Mouse (Mus musculus): Measurements from ENCODE around the gene Ogg1. TPM values are rescaled to one million over a fixed set of nuclear protein-coding genes. Genes with fewer than 3 reads are reported as not detected.
"Not testable (repeated sequence)": the region's sequence is repeated elsewhere in the genome, so short reads cannot be mapped to it uniquely, and the experiment has no call there.

The Ogg1 gene
- polyA plus RNA-seq, 1 experiment from 2014 or later: 11.2 TPM

DNA sequence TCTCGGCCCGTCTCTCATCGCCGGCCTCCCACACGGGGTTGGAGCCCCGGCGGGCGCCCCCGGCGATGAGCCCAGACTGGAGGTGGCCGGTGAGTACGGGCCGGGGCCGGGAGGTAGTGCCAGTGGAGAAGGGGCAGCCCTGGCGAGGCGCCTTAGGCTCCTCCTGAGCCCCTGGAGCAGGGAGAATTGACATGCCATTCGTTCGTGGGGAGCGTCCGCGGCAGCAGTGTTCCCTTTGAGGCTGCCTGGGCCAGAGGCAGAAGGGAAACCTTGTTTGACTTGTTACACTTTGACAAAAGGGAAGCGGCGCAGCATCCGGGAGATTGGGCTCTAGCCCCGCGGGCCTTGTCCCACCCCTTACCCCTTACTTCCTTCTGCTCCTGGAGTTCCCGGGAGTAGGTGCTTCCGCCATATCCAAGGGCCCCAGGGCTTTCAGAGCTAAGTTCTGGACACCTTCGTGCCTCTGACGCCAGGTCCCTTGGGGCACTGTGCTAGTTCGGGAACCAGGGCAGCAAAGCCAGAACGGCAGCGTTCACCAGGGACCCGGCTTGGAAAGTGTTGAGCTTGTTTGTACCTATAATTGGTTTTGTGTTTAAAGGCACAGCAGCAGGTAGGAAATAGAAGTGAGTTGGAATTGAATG lies 19.2 kb upstream of the Ogg1 start:
- H3K4me2 ChIP-seq (ENCODE audit: low read depth, low read length): peak overlapping the region; percentile 88
- peak overlapping the region; percentile 95 for H3K27ac ChIP-seq (replicated peaks; ENCODE audit: low read depth, low read length)
- WGBS: 0% methylated on average over 18 of the region's 34 CpGs
- H3K4me3 ChIP-seq (ENCODE audit: low read depth, low read length): peak overlapping the region; percentile 86
- peaks cover 25% of the 10 kb centered on the region for H3K36me3 ChIP-seq (ENCODE audit: control insufficient read depth, insufficient read depth, low read length)
- H3K27me3 ChIP-seq (replicated peaks; ENCODE audit: control insufficient read depth, insufficient read depth, low read length): no peaks in the 10 kb centered on the region
- no peaks in the 10 kb centered on the region for H3K9me3 ChIP-seq (ENCODE audit: control insufficient read depth, low read length)
- DNase-seq (ENCODE audit: low spot score) (peak; percentile 54), ATAC-seq (ENCODE audit: low read depth) (no peak)
- H3K4me1 ChIP-seq (ENCODE audit: control insufficient read depth, insufficient read depth, low read length): peaks cover 6% of the 10 kb centered on the region; the same call in 1 of the 2 replicates
- H3K9ac ChIP-seq (ENCODE audit: low read depth, low read length): peak overlapping the region; percentile 93

GRCm38 (mm10) chr6:113308141-113308540 lies 18.6 kb upstream of the Ogg1 start:
- DNase-seq (ENCODE audit: low spot score): peak; percentile 53
- no peak for ATAC-seq (ENCODE audit: low read depth)
- Histone ChIP-seq H3K36me3 (ENCODE audit: control insufficient read depth, insufficient read depth, low read length) (peaks cover 30% of the 10 kb centered on the region), H3K4me1 (ENCODE audit: control insufficient read depth, insufficient read depth, low read length) (peaks cover 6% of the 10 kb centered on the region; the same call in 1 of the 2 replicates), H3K4me3 (ENCODE audit: low read depth, low read length) (peak overlapping the region; percentile 86), H3K9ac (ENCODE audit: low read depth, low read length) (peak overlapping the region; percentile 93), H3K4me2 (ENCODE audit: low read depth, low read length) (peak overlapping the region; percentile 88), H3K27ac (replicated peaks; ENCODE audit: low read depth, low read length) (peak overlapping the region; percentile 95; the same call in 1 of the 2 replicates), H3K9me3 (ENCODE audit: control insufficient read depth, low read length) (no peaks in the 10 kb centered on the region), H3K27me3 (replicated peaks; ENCODE audit: control insufficient read depth, insufficient read depth, low read length) (no peaks in the 10 kb centered on the region)
- 26% methylated on average over 5 of the region's 5 CpGs for WGBS

- Histone ChIP-seq H3K9ac (ENCODE audit: low read depth, low read length) (no peak overlapping the region), H3K4me3 (ENCODE audit: low read depth, low read length) (no peak overlapping the region), H3K9me3 (ENCODE audit: control insufficient read depth, low read length) (no peaks in the 10 kb centered on the region), H3K27me3 (replicated peaks; ENCODE audit: control insufficient read depth, insufficient read depth, low read length) (no peaks in the 10 kb centered on the region), H3K4me2 (ENCODE audit: low read depth, low read length) (no peak overlapping the region), H3K27ac (replicated peaks; ENCODE audit: low read depth, low read length) (no peak overlapping the region), H3K4me1 (ENCODE audit: control insufficient read depth, insufficient read depth, low read length) (no peaks in the 10 kb centered on the region), H3K36me3 (ENCODE audit: control insufficient read depth, insufficient read depth, low read length) (peaks cover 93% of the 10 kb centered on the region)
- WGBS: 91% methylated on average over 3 of the region's 3 CpGs
- DNase-seq (ENCODE audit: low spot score) (no peak), ATAC-seq (ENCODE audit: low read depth) (no peak)
Observed at GRCm38 (mm10) chr6:113315972-113316371, 10.8 kb upstream of the Ogg1 start.

DNA sequence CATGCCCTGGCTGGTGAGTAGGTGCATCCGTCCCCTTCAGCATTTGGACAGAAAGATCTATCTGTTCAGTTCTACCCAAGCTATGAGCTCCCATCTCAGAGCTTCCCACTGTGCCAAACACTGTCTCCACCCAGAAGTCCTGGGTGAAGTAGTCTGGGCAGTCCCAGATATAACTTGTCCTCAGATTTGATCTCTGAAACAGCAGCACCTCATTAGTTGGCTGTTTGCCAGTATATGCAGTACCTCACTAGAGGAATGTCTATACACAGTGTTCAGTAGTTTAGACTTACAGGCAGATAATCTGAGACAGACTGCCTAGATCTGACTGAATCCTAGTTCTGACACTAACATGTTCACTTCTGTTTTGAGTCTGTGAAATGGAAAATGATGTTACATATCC lies 2.6 kb downstream of the Ogg1 start:
- Histone ChIP-seq H3K4me3 (ENCODE audit: low read depth, low read length) (no peak overlapping the region), H3K27ac (replicated peaks; ENCODE audit: low read depth, low read length) (no peak overlapping the region), H3K27me3 (replicated peaks; ENCODE audit: control insufficient read depth, insufficient read depth, low read length) (no peaks in the 10 kb centered on the region), H3K9me3 (ENCODE audit: control insufficient read depth, low read length) (no peaks in the 10 kb centered on the region), H3K36me3 (ENCODE audit: control insufficient read depth, insufficient read depth, low read length) (peaks cover 32% of the 10 kb centered on the region), H3K4me1 (ENCODE audit: control insufficient read depth, insufficient read depth, low read length) (0 out of 2 replicates have a peak, but pooled peaks cover 5% of the 10 kb centered on the region), H3K4me2 (ENCODE audit: low read depth, low read length) (no peak overlapping the region), H3K9ac (ENCODE audit: low read depth, low read length) (no peak overlapping the region)
- ATAC-seq (ENCODE audit: low read depth) (no peak), DNase-seq (ENCODE audit: low spot score) (no peak)
- 88% methylated on average over 1 of the region's 1 CpGs for WGBS

DNA sequence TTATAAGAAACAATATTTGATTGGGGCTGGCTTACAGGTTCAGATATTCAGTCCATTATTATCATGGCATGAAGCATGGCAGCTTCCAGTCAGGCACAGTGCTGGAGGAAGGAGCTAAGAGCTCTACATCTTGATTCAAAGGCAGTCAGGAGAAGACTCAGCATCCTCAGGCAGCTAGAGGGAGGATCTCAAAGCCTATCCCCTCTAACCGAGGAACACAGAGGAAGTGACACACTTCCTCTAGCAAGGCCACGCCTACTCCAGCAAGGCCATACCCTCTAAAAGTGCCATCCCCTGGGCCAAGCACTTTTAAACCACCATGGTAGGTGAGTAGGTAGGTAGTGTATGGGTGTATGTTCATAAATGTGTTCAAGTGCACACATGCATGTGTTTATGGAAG lies 3.8 kb downstream of the Ogg1 start:
- Histone ChIP-seq H3K27ac (replicated peaks; ENCODE audit: low read depth, low read length) (no peak overlapping the region), H3K4me1 (ENCODE audit: control insufficient read depth, insufficient read depth, low read length) (0 out of 2 replicates have a peak, but pooled peaks cover 5% of the 10 kb centered on the region), H3K9me3 (ENCODE audit: control insufficient read depth, low read length) (no peaks in the 10 kb centered on the region), H3K9ac (ENCODE audit: low read depth, low read length) (no peak overlapping the region), H3K36me3 (ENCODE audit: control insufficient read depth, insufficient read depth, low read length) (peaks cover 32% of the 10 kb centered on the region), H3K27me3 (replicated peaks; ENCODE audit: control insufficient read depth, insufficient read depth, low read length) (no peaks in the 10 kb centered on the region), H3K4me2 (ENCODE audit: low read depth, low read length) (no peak overlapping the region), H3K4me3 (ENCODE audit: low read depth, low read length) (no peak overlapping the region)
- ATAC-seq (ENCODE audit: low read depth) (no peak), DNase-seq (ENCODE audit: low spot score) (no peak)
- WGBS: 52% methylated on average over 2 of the region's 2 CpGs

DNA sequence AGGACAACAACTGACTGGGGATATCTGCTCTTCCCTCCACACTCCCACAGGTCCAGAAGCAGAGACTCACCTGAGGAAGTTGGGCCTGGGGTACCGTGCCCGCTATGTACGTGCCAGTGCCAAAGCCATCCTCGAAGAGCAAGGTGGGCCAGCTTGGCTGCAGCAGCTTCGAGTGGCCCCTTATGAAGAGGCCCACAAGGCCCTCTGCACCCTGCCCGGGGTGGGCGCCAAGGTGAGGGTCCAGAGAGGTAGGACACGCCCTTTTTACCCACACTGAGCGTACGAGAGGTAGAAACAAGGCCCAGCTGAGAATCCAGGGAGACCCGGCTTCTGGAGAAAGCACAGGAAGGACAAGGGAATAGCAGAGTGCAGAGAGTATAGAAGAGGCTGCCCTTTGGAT lies 4.9 kb downstream of the Ogg1 start:
- no peaks in the 10 kb centered on the region for H3K9me3 ChIP-seq (ENCODE audit: control insufficient read depth, low read length)
- H3K27ac ChIP-seq (replicated peaks; ENCODE audit: low read depth, low read length): no peak overlapping the region
- H3K27me3 ChIP-seq (replicated peaks; ENCODE audit: control insufficient read depth, insufficient read depth, low read length): no peaks in the 10 kb centered on the region
- H3K4me2 ChIP-seq (ENCODE audit: low read depth, low read length): no peak overlapping the region
- DNase-seq (ENCODE audit: low spot score): no peak
- H3K9ac ChIP-seq (ENCODE audit: low read depth, low read length): no peak overlapping the region
- no peak overlapping the region for H3K4me3 ChIP-seq (ENCODE audit: low read depth, low read length)
- ATAC-seq (ENCODE audit: low read depth): no peak
- H3K36me3 ChIP-seq (ENCODE audit: control insufficient read depth, insufficient read depth, low read length): peaks cover 40% of the 10 kb centered on the region
- H3K4me1 ChIP-seq (ENCODE audit: control insufficient read depth, insufficient read depth, low read length): no peaks in the 10 kb centered on the region
- WGBS: 95% methylated on average over 9 of the region's 11 CpGs

- not testable (repeated sequence) for H3K27me3 ChIP-seq (replicated peaks; ENCODE audit: control insufficient read depth, insufficient read depth, low read length); H3K4me3 ChIP-seq (ENCODE audit: low read depth, low read length); DNase-seq (ENCODE audit: low spot score); H3K9ac ChIP-seq (ENCODE audit: low read depth, low read length); H3K27ac ChIP-seq (replicated peaks; ENCODE audit: low read depth, low read length); H3K4me1 ChIP-seq (ENCODE audit: control insufficient read depth, insufficient read depth, low read length); H3K9me3 ChIP-seq (ENCODE audit: control insufficient read depth, low read length); ATAC-seq (ENCODE audit: low read depth); H3K4me2 ChIP-seq (ENCODE audit: low read depth, low read length)
- WGBS: 72% methylated on average over 6 of the region's 6 CpGs
- H3K36me3 ChIP-seq (ENCODE audit: control insufficient read depth, insufficient read depth, low read length): peaks cover 50% of the 10 kb centered on the region
Observed at GRCm38 (mm10) chr6:113332734-113333133, 6.0 kb downstream of the Ogg1 start.

DNA sequence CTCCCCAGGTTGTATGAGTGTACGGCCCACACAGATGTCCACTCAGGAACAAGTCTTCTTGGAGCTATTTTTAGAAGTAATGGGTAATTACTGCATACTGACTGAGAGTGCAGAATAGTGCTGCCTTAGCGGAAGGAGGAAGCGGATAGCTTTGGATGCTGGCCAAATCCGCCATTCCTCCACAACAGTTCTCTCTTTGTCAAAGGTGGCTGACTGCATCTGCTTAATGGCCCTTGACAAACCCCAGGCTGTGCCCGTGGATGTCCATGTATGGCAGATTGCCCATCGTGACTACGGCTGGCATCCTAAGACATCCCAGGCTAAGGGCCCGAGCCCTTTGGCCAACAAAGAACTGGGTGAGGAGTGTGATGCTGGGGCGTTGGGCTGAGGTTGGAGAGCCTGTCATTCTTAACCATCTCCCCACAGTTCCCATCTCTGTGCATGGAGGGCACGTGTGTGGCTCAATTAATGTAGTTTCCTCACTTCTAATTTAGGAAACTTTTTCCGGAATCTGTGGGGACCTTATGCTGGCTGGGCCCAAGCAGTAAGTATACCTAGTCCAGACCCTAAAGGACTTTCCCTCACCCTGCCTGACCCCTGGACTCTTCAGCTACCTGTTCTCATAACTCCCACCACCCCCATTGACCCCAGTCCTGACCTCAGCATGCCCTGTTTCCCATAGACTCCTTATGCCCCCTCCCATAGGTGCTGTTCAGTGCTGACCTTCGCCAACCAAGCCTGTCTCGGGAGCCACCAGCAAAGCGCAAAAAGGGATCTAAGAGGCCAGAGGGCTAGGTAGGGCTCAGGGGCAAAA lies 6.6 kb downstream of the Ogg1 start:
- Histone ChIP-seq H3K9ac (ENCODE audit: low read depth, low read length) (no peak overlapping the region), H3K4me1 (ENCODE audit: control insufficient read depth, insufficient read depth, low read length) (no peaks in the 10 kb centered on the region), H3K36me3 (ENCODE audit: control insufficient read depth, insufficient read depth, low read length) (peaks cover 55% of the 10 kb centered on the region), H3K27ac (replicated peaks; ENCODE audit: low read depth, low read length) (no peak overlapping the region; the same call in 1 of the 2 replicates), H3K4me3 (ENCODE audit: low read depth, low read length) (no peak overlapping the region), H3K4me2 (ENCODE audit: low read depth, low read length) (no peak overlapping the region), H3K9me3 (ENCODE audit: control insufficient read depth, low read length) (no peaks in the 10 kb centered on the region), H3K27me3 (replicated peaks; ENCODE audit: control insufficient read depth, insufficient read depth, low read length) (no peaks in the 10 kb centered on the region)
- WGBS: 79% methylated on average over 14 of the region's 14 CpGs
- ATAC-seq (ENCODE audit: low read depth) (peak; percentile 69; the same call in 1 of the 2 replicates), DNase-seq (ENCODE audit: low spot score) (peak; percentile 80)
